Mouse (Mus musculus) G1E (cell line): ENCODE data around the gene Tnpo1. TPM values are rescaled to one million over a fixed set of nuclear protein-coding genes. Genes with fewer than 3 reads are reported as not detected.

Experiments
- ATAC-seq: 2 replicates; pipeline ENCODE4 v1.8.0; 2016; ENCODE audit warnings: mild to moderate bottlenecking; ENCODE audit not compliant: insufficient number of reproducible peaks, poor library complexity, low FRiP score, severe bottlenecking; ENCODE audit errors: extremely low read depth
- DNase-seq: peaks from one replicate; pipeline ENCODE4 v3.0.0; 2012; ENCODE audit warnings: low spot score
- H3K27me3 ChIP-seq: 2 replicates; pipeline ENCODE4 v1.6.1; 2012; ENCODE audit warnings: mild to moderate bottlenecking, low read length, inconsistent platforms; ENCODE audit not compliant: insufficient read depth
- H3K36me3 ChIP-seq: replicated peaks from 2 replicates; pipeline ENCODE3; 2012; ENCODE audit warnings: mild to moderate bottlenecking, inconsistent platforms
- H3K4me1 ChIP-seq: 2 replicates; pipeline ENCODE4 v1.6.1; 2012; ENCODE audit warnings: low read depth, low read length, inconsistent platforms, mixed read lengths; ENCODE audit not compliant: insufficient read depth
- H3K4me3 ChIP-seq: 2 replicates; pipeline ENCODE4 v1.5.1; 2012; ENCODE audit warnings: low read depth, mild to moderate bottlenecking, inconsistent platforms, low read length, moderate library complexity, mixed read lengths
- H3K9me3 ChIP-seq: replicated peaks from 2 replicates; pipeline ENCODE4 v1.6.1; 2012; ENCODE audit warnings: inconsistent platforms
- CTCF ChIP-seq: IDR thresholded peaks from 2 replicates; pipeline ENCODE4 v1.5.1; 2012; ENCODE audit warnings: low read depth, low read length, inconsistent platforms, mixed read lengths
- GATA1 ChIP-seq: IDR thresholded peaks from 2 replicates; pipeline ENCODE4 v1.6.1; 2012; ENCODE audit warnings: borderline replicate concordance, low read length, inconsistent platforms, mixed read lengths
- GATA2 ChIP-seq: IDR thresholded peaks from 2 replicates; pipeline ENCODE4 v1.6.1; 2012; ENCODE audit warnings: low read depth, low read length, inconsistent platforms, borderline replicate concordance
- POLR2AphosphoS5 ChIP-seq: IDR thresholded peaks from 2 replicates; pipeline ENCODE4 v1.6.1; 2012; ENCODE audit warnings: low read depth, low read length, inconsistent platforms; ENCODE audit not compliant: insufficient replicate concordance
- TAL1 ChIP-seq: conservative IDR thresholded peaks from 2 replicates; pipeline ENCODE4 v1.6.1; 2012; ENCODE audit warnings: low read depth, low read length, inconsistent platforms, mixed read lengths
- polyA plus RNA-seq: library from polyadenylated mRNA; stranded (reverse); fragments of >175 nt; gene quantifications from 2 replicates; pipeline ENCODE4 v1.2.3, GENCODE M21; 2012
- total RNA-seq, 2 experiments: library from RNA; stranded (forward) in 1 of 2; stranded (reverse) in 1 of 2; fragments of 200-1000 nt in 1 of 2; fragments of >200 nt in 1 of 2; fragmentation: Nextera tagmentation in 1 of 2; gene quantifications; 2 replicates each; pipeline ENCODE4 v1.2.3; 2014 to 2017

Gene Tnpo1
- total and polyA plus RNA-seq, 3 experiments = 13.1 to 147 (median 112) TPM

DNA sequence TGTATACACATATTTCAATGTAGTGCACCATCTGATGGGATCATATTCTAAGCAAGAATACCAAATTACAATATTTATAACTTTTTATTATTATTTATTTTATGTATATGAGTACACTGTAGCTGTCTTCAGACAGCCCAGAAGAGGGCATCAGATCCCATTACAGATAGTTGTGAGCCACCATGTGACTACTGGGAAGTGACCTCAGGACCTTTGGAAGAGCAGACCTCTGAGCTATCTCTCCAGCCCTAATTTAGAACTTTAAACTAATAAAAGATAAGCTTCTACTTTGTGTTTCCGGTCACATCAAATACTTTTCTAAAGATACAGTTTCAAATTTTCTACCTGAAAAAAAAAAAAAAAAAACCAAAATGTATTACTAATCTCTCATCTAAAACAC lies 117.1 kb downstream of the Tnpo1 start:
- Histone ChIP-seq H3K27me3 (no peaks in the 10 kb centered on the region), H3K4me3 (no peak overlapping the region), H3K9me3 (no peaks in the 10 kb centered on the region), H3K4me1 (peaks cover 39% of the 10 kb centered on the region), H3K36me3 (peaks cover 8% of the 10 kb centered on the region)
- ATAC-seq (no peak), DNase-seq (no peak)
- no peak for TF ChIP-seq GATA1
- TF ChIP-seq GATA2 = no peak
- TF ChIP-seq TAL1 = no peak
- TF ChIP-seq CTCF = no peak
- no peak for TF ChIP-seq POLR2AphosphoS5

DNA sequence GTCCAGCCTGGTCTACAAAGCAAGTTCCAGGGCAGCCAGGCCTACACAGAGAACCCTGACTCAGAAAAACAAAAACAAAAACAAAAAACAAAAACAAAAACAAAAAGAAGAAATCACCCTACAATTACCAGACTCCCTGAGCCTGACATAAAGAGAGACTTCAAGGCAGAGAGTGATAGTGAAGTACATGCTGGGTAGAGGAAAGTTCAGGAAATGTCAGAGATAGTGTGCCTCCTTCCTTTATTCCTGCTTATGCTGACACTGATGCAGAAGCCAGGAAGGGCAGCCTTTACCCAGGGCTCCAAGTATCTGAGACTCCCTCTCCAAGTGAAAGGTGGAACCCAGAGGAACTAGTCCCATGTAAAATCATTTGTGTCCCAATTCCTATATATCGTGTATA lies 121.7 kb downstream of the Tnpo1 start:
- ATAC-seq = no peak
- DNase-seq = no peak
- Histone ChIP-seq H3K27me3 (no peaks in the 10 kb centered on the region), H3K4me3 (no peak overlapping the region), H3K4me1 (peaks cover 15% of the 10 kb centered on the region), H3K9me3 (no peaks in the 10 kb centered on the region), H3K36me3 (peaks cover 35% of the 10 kb centered on the region)
- no peak for TF ChIP-seq TAL1
- no peak for TF ChIP-seq POLR2AphosphoS5
- no peak for TF ChIP-seq GATA2
- TF ChIP-seq GATA1 = no peak
- TF ChIP-seq CTCF = no peak

DNA sequence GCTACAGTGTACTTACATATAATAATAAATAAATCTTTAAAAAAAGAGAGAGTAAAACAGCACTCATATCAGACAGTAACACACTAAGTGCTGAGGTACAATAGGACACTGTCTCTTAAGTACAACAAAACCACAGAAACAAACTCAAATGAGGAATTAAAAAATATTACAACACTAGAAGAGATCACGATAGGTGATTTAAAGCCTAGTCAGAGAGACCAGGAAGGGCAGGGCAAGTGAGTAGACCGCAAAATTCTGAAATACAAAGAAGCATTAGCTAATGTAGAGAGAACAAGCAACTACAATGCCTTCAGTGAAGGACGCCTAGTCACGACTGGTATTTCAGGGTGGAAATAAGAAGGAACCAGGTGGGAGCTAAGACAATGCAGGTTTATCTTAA lies 122.5 kb downstream of the Tnpo1 start:
- TF ChIP-seq GATA1 = no peak
- TF ChIP-seq CTCF = no peak
- no peak for TF ChIP-seq GATA2
- TF ChIP-seq TAL1 = no peak
- no peak for TF ChIP-seq POLR2AphosphoS5
- no peaks in the 10 kb centered on the region for H3K27me3 ChIP-seq
- ATAC-seq (no peak), DNase-seq (no peak)
- no peaks in the 10 kb centered on the region for H3K9me3 ChIP-seq
- H3K4me1 ChIP-seq = peaks cover 12% of the 10 kb centered on the region
- H3K4me3 ChIP-seq = no peak overlapping the region
- peaks cover 40% of the 10 kb centered on the region for H3K36me3 ChIP-seq

DNA sequence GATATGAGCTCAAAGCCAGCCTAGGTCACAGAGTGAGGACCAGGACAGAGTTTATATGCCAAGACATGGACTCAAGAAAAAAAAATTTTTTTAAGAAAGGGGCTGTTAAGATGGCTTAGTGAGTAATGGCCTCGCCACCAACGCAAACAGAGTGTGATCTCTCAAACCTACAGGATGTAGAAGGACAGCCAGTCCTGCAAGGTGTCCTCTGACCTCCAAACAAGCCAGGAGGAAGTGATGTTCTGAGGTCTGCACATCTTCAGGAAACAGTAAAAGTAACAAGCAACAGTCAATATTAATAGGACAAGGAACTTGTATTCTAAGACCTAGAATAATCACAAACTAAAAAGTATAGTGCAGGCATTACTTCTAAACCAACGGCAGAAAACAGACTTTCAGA lies 123.2 kb downstream of the Tnpo1 start:
- no peaks in the 10 kb centered on the region for H3K9me3 ChIP-seq
- DNase-seq (no peak), ATAC-seq (no peak)
- no peak overlapping the region for H3K4me3 ChIP-seq
- H3K4me1 ChIP-seq = peaks cover 7% of the 10 kb centered on the region; the same call in 1 of the 2 replicates
- peaks cover 45% of the 10 kb centered on the region for H3K36me3 ChIP-seq
- H3K27me3 ChIP-seq = no peaks in the 10 kb centered on the region
- TF ChIP-seq TAL1 = no peak
- no peak for TF ChIP-seq GATA2
- no peak for TF ChIP-seq POLR2AphosphoS5
- no peak for TF ChIP-seq GATA1
- no peak for TF ChIP-seq CTCF

DNA sequence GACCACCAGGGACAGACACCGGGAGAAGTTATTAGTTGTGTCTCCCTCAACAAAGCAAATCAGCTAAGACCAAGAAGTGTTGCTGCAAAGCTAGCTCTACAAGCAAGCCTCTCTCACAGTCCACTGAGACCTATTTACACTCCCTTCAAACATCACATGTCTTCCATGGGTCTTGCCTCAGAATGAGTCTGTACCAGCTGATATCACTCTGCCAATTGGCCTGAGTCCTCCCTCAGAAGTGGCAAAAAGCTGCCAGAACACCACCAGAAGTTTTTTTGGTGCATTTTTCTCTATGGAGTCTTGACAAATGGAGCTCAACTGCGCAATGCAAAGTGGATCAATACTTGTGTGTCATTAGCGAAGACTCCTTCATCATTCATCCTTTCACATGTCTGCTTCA lies 130.7 kb downstream of the Tnpo1 start:
- TF ChIP-seq GATA1 (no peak), POLR2AphosphoS5 (no peak), CTCF (no peak), TAL1 (no peak), GATA2 (no peak)
- Histone ChIP-seq H3K4me3 (no peak overlapping the region), H3K9me3 (no peaks in the 10 kb centered on the region), H3K4me1 (no peaks in the 10 kb centered on the region; the same call in 1 of the 2 replicates), H3K27me3 (no peaks in the 10 kb centered on the region), H3K36me3 (peaks cover 52% of the 10 kb centered on the region)
- ATAC-seq = no peak
- DNase-seq = no peak

DNA sequence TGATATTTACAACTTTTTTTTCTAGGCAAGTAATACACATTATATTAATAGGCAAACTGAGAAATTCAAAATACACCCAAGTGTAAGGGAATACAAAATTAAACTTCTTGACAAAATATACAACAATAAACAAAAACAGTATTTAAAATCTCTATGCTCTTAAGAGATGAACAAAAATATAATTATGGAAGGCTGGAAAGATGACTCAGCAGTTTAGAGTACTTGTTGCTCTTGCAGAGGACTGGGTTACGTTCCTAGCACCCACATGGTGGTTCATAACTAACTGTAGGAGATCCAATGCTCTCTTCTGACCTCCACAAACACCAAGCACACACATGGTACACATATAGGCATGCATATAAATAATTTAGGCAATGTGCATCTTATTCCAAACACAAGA lies 133.3 kb downstream of the Tnpo1 start:
- peaks cover 36% of the 10 kb centered on the region for H3K36me3 ChIP-seq
- H3K4me1 ChIP-seq = no peaks in the 10 kb centered on the region; the same call in 1 of the 2 replicates
- H3K27me3 ChIP-seq = no peaks in the 10 kb centered on the region
- H3K9me3 ChIP-seq = no peaks in the 10 kb centered on the region
- TF ChIP-seq POLR2AphosphoS5 (no peak), GATA1 (no peak), TAL1 (no peak), CTCF (no peak), GATA2 (no peak)
- no peak for ATAC-seq
- no peak overlapping the region for H3K4me3 ChIP-seq
- DNase-seq = no peak

DNA sequence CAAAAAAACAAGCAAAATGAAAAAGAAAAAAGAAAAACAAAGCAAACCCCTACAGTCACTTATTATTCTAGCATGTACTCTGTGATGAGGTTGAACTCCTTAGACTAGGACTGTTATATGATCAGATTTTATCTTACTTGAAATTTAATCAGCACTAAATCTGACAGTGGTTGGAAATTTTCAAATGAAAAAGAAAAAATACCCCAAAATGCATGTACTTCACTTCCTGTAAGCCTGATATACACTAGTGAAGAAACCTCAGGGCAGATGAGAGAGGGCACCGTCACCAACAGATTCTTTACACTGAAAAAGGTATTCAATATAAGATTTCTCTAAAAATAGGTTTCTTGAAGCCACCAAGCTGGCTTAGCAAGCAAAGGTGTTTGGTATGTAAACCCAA lies 134.5 kb downstream of the Tnpo1 start:
- DNase-seq (no peak), ATAC-seq (no peak)
- Histone ChIP-seq H3K4me1 (peaks cover 2% of the 10 kb centered on the region; the same call in 1 of the 2 replicates), H3K36me3 (peaks cover 35% of the 10 kb centered on the region), H3K27me3 (no peaks in the 10 kb centered on the region), H3K4me3 (no peak overlapping the region), H3K9me3 (no peaks in the 10 kb centered on the region)
- no peak for TF ChIP-seq CTCF
- no peak for TF ChIP-seq POLR2AphosphoS5
- TF ChIP-seq GATA2 = no peak
- TF ChIP-seq GATA1 = no peak
- no peak for TF ChIP-seq TAL1

Other genes with a start within 250 kb of the Tnpo1 start
- not detected in 2 replicates for gene Tmem171, start 231.6 kb downstream of the Tnpo1 start, total RNA-seq (2014; fragmentation: Nextera tagmentation)
- 0.11 TPM in 1 of 2 replicates, not detected in the other for gene Tmem171, start 231.6 kb downstream of the Tnpo1 start, total RNA-seq (2017)
- gene Tmem171, start 231.6 kb downstream of the Tnpo1 start, polyA plus RNA-seq = not detected in 2 replicates
- 73.2 and 105 TPM in 2 replicates for gene Fcho2, start 110.9 kb downstream of the Tnpo1 start, total RNA-seq (2014; fragmentation: Nextera tagmentation)
- 26.5 and 30.7 TPM in 2 replicates for gene Fcho2, start 110.9 kb downstream of the Tnpo1 start, total RNA-seq (2017)
- gene Fcho2, start 110.9 kb downstream of the Tnpo1 start, polyA plus RNA-seq = 4.8 and 5.0 TPM in 2 replicates
- not detected in 2 replicates for gene 1700024P04Rik, start 58.2 kb upstream of the Tnpo1 start, total RNA-seq (2014; fragmentation: Nextera tagmentation)
- gene 1700024P04Rik, start 58.2 kb upstream of the Tnpo1 start, total RNA-seq (2017) = not detected in 2 replicates
- not detected in 2 replicates for gene 1700024P04Rik, start 58.2 kb upstream of the Tnpo1 start, polyA plus RNA-seq